Mouse (Mus musculus): Measurements from ENCODE around the gene Keap1.
"Not testable (repeated sequence)": the region's sequence is repeated elsewhere in the genome, so short reads cannot be mapped to it uniquely, and the experiment has no call there.

Gene Keap1

DNA sequence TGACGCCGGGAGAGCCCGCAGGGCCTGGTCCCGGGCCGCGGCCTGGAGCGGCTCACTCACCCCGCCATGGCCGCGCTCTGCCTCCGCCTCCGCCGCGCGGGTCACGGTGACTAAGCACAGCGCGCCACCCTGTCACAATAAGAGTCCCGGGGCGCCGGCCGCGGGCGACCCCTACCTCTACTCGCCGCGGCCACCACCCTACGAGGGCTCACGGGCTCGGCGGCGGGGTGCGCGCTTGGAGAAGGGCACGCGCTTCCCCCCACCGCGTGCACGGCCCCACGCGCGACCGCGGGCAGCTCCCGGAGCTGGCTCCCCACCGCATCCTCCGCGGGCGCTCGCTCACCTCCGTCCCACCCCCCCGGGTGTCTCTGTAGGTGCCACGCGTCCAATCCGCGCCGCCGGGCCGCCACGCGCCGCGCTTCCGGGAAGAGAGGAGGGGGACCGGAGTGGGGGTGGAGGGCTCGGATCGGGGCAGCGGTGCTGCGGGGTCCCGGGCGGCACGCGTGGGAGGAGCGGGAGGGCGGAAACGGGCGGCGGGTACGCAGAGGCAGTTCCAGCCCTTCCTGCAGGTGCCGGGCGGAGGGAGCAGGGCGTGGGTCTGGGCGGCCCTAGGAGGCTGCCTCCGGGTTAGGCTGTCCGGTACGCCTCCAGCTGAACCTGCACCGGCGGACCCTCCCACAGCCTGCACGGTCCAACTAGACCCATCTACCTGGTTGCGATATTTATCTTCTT is at the start of gene Keap1:
Gene Keap1 (minus strand): TSS at position 629 of the 732 bp plus-strand sequence.
- peak; percentile 89 for DNase-seq (ENCODE audit: low read depth, low spot score)

DNA sequence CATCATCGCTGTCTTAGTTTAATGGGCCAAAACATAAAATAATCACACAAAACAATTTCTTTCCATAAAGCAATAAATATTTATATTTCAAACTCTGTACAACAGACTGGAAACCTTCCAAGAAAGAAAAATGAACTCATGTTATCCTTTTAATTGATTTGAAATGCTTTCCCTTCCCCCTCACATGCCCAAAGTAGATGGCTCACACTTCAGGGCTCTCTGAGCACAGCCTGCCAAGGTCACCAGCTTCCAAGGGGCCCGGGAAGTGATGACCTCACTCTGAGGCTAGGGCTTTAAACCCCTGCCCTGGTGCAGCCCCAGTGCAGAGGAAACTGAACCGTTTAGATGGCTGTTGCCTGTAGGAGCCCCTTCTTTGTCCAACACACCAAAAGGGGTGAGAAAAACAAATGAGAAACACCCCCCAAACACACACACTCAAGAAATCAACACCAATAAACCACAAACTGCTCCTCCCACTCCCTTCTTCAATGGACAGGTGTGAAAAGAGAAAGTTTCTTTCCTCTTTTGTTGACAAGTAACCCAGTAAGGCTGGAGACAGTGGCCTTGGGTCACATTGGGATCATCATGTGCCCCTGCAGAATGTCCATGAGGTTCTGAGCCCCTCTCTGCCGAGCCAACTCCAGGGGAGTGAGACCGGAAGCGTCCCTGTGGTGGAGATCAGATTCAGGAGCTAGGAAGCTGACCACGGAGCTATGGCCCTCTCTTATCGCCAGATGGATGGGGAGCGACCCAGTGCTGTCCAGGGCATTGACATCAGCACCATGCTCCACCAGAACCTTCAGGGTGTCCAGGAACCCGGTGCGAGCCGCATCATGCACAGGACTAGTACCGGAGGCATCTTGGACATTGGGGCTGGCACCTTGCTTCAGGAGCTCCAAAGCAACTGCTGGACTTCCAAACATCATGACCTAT is 49.5 kb upstream of the Keap1 start:
- peak; percentile 80 for DNase-seq (ENCODE audit: low read depth, low spot score)

DNA sequence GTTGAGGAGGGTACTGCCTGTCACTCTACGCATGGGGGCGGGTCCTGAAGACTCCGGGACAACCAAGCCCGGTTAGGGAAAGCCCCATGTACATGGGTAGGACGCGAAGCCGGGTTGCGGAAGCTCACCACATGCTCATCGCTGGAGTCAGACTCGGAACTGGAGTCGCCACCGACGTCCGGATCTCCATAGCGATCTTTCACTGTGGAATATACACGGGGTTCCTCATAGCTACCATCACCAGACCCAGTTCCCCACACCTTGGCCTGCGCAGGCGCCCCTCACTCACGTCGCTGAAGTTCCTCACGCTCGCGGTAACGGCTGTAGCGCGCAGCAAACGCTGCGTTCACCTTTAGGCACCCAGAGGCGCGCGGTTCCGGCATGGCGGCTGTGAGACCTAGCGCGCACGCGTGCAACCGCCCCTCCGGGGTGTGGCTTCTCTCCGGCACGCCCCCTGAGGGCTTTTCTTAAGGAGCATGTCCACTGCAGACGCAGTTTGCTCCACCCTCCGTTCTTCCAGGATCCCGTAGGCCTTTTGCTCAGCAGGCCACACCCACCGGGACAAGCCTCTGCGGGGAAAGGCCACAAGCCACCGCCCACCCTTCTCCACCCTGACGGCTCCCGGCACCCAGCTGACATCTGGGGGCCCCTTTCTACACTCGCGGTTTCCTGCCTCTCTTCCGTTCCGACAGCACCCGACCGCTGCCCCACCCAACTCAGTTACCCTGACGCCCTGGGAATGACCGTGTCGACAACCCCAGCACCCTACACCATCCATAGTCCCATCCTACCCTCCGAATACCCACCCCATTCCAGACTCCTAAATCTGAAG is 48.6 kb upstream of the Keap1 start, which contains the start of gene Kri1:
Gene Kri1 (minus strand): TSS at position 399 of the 832 bp plus-strand sequence.
- peak; percentile 99 for DNase-seq (ENCODE audit: low read depth, low spot score)

DNA sequence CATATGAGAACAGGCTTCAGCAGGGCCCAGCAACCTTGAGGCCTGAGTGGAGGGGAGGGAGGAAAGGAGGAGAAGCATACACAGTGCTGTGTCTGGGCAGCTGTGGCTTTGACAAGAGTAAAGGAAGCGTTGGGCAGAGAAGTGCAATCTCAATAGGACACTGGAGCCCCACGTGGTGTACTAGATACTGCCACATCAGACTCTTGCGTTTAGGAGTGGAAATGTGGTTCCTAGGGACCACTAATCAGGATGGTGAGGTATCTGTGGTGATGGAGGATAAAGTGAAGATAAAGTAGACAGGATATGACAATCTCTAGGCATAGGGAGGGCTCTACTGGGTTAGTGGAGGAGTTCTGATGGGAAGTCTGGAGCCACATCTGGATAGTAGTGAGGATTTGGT is 47.6 kb upstream of the Keap1 start:
- peak; percentile 76 for DNase-seq (ENCODE audit: low read depth, low spot score)

DNA sequence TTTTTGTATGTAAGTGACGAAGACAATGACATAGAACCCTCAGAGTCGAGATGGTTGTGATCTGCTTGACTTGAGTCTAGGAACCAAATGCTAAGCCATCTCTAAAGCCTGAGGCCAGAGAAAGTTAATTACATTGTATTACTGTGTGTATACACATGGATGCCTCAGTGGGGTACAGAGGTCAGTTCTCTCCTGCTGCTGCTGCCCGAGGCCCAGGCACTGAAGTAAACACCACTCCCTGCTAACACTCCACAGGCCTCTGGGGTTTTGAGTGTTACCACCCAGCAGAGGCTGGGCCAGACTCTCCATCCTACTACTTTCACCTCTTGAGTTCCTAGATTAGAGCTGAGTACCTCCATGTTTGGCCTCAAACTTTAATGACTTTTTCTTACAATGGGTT is 44.8 kb upstream of the Keap1 start:
- no peak for DNase-seq (ENCODE audit: low read depth, low spot score)

GRCm38 (mm10) chr9:21283591-21283990 is 44.4 kb upstream of the Keap1 start:
- DNase-seq (ENCODE audit: low read depth, low spot score) = no peak

- DNase-seq (ENCODE audit: low read depth, low spot score) = no peak
These were observed 38.6 kb upstream of the Keap1 start for GRCm38 (mm10) chr9:21277776-21278175.

- DNase-seq (ENCODE audit: low read depth, low spot score) = no peak
These were observed 37.1 kb upstream of the Keap1 start for GRCm38 (mm10) chr9:21276307-21276706.

GRCm38 (mm10) chr9:21275727-21276126 is 36.6 kb upstream of the Keap1 start:
- no peak for DNase-seq (ENCODE audit: low read depth, low spot score)

- no peak for DNase-seq (ENCODE audit: low read depth, low spot score)
These were observed 36.0 kb upstream of the Keap1 start for GRCm38 (mm10) chr9:21275013-21275710.

DNA sequence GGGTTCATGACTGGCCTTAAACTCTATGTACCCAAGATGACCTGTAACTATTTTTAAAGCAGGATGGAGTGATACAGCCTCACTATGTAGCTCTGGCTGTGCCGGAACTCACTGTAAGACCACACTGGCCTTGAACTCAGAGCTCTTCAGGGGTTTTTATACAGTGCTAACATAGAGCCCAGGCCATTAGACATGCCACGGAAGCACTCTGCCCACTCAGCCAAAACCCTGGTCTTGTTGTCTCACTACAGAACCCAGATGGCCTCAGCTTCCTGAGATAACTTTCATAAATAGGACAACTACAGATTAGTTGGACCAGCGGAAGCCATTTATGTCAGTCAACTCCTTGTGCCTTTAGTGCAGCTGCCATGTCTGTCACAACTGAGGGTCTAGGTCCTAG is 35.2 kb upstream of the Keap1 start:
- DNase-seq (ENCODE audit: low read depth, low spot score) = no peak

GRCm38 (mm10) chr9:21273520-21274228 is 34.5 kb upstream of the Keap1 start:
- DNase-seq (ENCODE audit: low read depth, low spot score) = no peak

- DNase-seq (ENCODE audit: low read depth, low spot score) = no peak
These were observed 33.9 kb upstream of the Keap1 start for GRCm38 (mm10) chr9:21273094-21273493.

GRCm38 (mm10) chr9:21272391-21272790 is 33.2 kb upstream of the Keap1 start:
- DNase-seq (ENCODE audit: low read depth, low spot score) = no peak

DNA sequence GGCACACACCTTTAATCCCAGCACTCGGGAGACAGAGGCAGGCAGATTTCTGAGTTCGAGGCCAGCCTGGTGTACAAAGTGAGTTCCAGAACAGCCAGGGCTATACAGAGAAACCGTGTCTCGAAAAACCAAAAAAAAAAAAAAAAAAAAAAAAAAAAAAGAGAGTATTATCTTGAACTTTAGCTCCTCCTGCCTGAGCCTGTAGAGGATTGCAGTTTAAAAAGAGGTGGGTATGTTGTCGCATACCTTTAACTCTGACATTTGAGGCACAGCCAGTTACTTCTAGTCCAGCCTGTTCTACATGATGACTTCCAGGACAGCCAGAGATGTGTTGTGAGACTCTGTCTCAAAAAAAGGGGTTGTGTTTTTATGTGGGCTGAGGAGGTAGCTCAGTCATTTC is 30.4 kb upstream of the Keap1 start:
- not testable (repeated sequence) for DNase-seq (ENCODE audit: low read depth, low spot score)

DNA sequence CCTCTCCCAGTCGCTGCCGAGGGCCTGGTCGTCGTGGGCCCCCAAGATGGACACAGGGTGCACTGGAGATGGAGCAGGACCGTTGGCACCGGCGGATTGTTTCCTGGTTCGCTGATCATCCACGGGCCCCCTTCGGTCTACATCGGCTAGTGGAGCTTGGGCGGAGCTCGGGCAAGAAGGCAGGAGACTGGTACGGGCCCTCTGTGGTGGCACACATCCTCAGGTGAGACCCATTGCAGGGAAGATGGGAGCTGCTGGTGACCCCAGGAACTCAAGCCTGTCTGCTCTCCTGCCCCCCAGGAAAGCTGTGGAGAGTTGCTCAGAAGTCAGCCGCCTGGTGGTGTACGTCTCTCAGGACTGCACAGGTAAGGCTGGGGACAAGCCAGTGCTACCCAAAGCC is 29.1 kb upstream of the Keap1 start:
- DNase-seq (ENCODE audit: low read depth, low spot score) = no peak

GRCm38 (mm10) chr9:21266889-21267288 is 27.7 kb upstream of the Keap1 start:
- no peak for DNase-seq (ENCODE audit: low read depth, low spot score)

DNA sequence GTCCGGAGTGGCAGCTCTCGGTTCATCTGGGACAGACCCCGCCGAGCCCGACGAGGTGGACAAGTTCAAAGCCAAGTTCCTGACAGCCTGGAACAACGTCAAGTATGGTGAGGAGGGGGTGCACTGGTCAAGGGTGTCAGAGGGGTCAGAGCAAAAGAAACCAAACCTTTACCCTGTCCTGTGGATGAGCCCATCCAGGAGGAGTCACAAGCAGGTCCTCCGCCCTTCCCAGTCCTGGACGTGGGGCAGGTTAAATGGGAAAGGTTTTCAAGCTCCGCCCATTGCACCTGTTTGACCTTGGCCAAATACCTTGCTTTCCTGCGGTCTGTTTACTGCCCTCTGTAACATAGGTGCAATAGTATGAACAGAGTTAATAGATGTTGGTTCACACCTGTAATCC is 26.4 kb upstream of the Keap1 start:
- DNase-seq (ENCODE audit: low read depth, low spot score) = no peak

DNA sequence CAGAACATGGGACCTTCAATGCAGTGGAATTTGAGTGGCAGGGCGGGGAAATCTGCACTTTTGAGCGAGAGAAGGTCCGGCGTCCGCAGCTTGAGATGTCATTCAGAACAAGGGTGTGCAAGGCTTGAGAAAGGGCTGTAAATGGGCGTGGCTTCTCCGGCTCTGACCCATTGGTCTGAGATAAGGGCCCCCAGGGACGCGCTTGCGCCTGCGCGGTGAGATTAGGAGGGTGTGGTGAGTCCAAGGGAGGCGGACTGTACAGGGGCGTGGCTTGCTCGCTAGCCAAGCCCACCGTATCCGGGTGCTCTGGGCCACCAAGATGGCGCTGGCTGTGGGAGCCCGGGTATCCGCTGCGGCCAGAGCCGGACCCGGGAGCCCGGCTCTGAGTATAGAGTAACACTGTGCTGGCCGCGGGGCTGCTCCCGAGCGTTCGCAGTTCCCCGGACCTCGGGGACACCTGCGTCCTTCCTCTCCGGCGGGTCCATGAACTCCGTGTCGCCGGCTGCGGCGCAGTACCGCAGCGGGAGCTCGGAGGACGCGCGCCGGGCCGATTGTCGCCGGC is 25.9 kb upstream of the Keap1 start, which contains the start of gene Atg4d:
Gene Atg4d (plus strand): TSS at position 294 of the 562 bp plus-strand sequence.
- peak; percentile 93 for DNase-seq (ENCODE audit: low read depth, low spot score)
